Mouse (Mus musculus) bone marrow, adult 2 months (tissue): Measurements from ENCODE around the gene Armh3.
"Not testable (repeated sequence)": the region's sequence is repeated elsewhere in the genome, so short reads cannot be mapped to it uniquely, and the experiment has no call there.

Experiments used
- CTCF ChIP-seq: fragments of 200-500 bp; IDR thresholded peaks from 2 replicates; pipeline ENCODE4 v1.5.1; 2011; ENCODE audit warnings: low read length, control low read depth; ENCODE audit not compliant: control insufficient read depth, insufficient read depth
- POLR2A ChIP-seq: fragments of 200-500 bp; IDR thresholded peaks from 2 replicates; pipeline ENCODE4 v1.6.1; 2011; ENCODE audit warnings: low read depth, mild to moderate bottlenecking, control low read depth, low read length, borderline replicate concordance; ENCODE audit not compliant: control insufficient read depth

DNA sequence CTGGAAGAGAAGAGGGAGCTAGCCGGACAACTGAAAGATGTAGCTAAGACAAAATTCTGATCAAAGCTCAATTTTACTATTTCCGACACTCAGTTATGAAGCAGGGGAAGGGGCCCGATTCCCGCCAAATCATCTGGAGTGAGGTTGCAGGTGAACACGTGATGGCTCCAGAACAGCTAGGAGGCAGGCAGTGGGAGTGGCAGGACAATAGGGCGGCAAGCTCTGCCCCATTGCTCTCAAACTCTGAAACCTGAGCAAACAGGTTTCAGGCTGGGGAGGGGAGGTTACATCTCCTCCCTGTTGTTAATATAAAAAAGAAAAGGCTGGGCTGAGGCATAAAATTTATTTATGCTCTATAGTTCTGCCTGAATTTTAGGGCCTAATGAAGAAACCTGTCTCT is 4.8 kb downstream of the Armh3 start:
- not testable (repeated sequence) for TF ChIP-seq CTCF, POLR2A
